Mouse (Mus musculus): Measurements from ENCODE around the gene Wdr74. TPM values are rescaled to one million over a fixed set of nuclear protein-coding genes. Genes with fewer than 3 reads are reported as not detected.
A peak's percentile ranks its signal among the peaks of the same experiment; 100 is the strongest.

Wdr74 gene
- 10 to 100 TPM; 38.0 to 71.7 (median 66.5) TPM for polyA plus RNA-seq (2017; shearing (Covaris generic))

- ATAC-seq, result peak; percentile 95
Measured at GRCm38 (mm10) chr19:8735389-8736159, at the start of gene Wdr74. TSS of gene Wdr74 (plus strand) at chr19:8735827.

DNA sequence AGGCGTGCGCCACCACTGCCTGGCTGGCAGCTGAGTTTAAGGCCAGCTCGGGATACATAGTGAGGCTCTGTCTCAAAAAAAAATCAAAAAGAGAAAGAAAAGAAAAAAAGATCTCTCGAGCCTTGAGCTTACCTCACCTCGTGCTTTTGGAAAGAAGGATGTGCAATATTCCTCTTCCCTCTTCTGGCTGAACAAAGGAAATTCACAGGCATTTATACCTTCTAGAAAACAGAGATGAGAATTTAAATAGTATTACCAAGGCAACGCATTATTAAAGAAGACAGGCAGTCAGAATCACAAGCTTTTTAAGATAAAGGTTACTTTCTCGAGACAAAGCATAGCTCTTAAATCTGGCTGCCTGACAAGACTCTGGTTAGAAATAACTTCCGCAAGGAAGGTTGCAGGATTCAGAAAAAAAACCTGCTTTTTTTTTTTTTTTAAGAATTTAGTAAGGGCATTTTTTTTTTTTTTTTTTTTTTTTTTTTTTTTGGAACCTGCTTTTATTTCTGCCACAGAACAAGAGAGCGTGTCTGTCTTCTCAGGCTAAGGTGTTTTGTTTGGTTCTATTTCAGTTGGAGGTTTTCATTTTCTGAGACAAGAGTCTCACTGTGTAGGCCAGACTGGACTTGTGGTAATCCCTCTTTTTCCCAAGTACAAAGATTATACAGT is 43.6 kb upstream of the Wdr74 start:
- no peak for ATAC-seq

DNA sequence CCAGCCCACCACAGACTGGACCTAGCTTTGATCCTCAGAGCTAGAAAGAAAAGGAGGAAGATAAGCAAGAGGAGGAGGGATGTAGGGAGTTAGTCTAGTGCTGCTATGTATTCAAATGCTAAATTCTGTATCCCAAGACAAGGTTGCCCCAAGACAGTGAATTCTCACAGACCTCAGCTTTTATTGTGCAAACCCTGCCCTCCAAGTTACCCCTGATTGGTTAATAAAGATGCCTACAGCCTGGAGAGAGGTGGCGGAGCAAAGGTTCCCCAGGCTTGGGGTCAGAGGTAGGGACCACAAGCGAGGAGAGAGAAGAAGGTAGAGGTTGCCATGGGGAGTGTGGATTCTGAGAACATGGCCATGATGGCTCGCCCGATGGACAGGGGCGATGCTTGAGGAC is 42.9 kb upstream of the Wdr74 start:
- ATAC-seq, result no peak

DNA sequence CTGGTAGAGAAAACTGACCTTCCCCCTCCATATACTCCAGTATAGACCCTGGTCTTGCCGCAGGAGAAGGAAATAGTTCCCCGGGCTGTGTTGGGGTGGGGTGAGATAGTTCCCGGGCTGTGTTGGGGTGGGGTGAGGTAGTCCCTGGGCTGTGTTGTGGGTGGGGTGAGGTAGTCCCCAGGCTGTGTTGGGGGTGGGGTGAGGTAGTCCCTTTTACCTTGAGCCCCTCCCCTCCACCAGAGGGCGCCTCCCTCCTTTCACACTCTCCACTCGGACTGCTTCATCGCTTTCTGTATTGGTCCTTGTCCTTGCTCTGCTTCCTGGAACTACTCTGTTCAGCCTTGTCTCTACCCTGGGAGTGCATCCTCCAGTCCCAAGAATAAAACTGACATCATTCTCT is 40.3 kb upstream of the Wdr74 start:
- peak; percentile 65 for ATAC-seq

DNA sequence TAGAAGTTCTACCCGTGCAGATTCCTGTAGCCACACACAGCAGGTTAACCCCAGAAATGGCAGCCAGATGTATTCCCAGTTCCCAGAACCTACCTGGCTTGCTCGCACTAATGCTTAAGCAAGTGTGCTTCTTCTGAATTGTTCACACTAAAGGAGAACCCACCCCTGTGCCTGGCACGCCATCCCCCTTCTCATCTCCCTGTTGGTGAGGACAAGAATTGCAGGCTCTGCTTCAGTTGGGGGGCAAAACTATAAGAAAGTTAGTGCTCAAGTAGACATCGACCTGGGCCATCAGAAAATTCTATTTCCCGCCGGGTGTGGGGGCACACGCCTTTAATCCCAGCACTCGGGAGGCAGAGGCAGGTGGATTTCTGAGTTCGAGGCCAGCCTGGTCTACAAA is 36.0 kb upstream of the Wdr74 start:
- ATAC-seq, result no peak

- ATAC-seq, result no peak
Measured at GRCm38 (mm10) chr19:8702458-8702857, 33.2 kb upstream of the Wdr74 start.

GRCm38 (mm10) chr19:8703571-8703970 is 32.1 kb upstream of the Wdr74 start:
- no peak for ATAC-seq

- ATAC-seq, result no peak
Measured at GRCm38 (mm10) chr19:8705026-8705708, 30.5 kb upstream of the Wdr74 start.

GRCm38 (mm10) chr19:8706132-8706667 is 29.4 kb upstream of the Wdr74 start:
- ATAC-seq, result no peak

DNA sequence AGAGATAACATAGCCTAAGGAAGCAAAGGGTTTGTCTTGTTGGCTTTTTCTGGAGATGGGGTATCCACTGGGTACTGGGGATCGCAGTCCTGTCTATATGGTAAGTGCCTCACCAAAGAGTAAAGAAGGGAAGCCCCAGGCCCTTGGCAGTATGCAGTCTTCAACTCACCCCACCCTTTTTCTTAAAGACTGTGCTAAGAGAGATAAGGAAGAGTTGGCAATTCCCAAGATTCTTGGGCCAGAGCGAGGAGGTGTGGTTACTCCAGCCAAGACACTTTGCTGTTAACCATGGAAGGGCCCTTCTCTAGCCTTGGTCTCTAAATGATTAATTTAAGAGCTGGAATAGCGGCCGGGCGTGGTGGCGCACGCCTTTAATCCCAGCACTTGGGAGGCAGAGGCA is 28.7 kb upstream of the Wdr74 start:
- no peak for ATAC-seq

- no peak for ATAC-seq
Measured at GRCm38 (mm10) chr19:8708954-8709353, 26.7 kb upstream of the Wdr74 start.

GRCm38 (mm10) chr19:8710057-8710456 is 25.6 kb upstream of the Wdr74 start:
- ATAC-seq, result no peak

DNA sequence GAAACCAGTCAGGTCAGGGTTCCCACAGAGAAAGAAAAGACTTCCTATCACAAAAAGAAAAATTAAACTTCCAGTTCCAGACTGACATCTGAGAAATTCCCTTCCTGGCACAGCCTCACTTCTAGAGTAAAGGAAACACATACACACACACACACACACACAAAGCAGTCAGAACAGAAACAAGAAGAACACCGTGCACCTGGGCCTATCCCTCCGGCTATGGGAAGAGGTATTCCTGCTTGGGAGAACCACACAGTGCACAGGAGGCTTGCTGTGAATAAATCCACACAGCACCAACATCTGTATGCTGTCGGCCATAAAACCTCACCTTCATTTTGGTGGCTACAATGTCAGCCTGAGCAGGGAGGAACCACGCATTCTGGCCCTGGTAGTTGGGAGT is 24.1 kb upstream of the Wdr74 start:
- no peak for ATAC-seq

GRCm38 (mm10) chr19:8711949-8712869 is 23.4 kb upstream of the Wdr74 start:
- ATAC-seq, result peak; percentile 69

- peak; percentile 63 for ATAC-seq
Measured at GRCm38 (mm10) chr19:8712870-8713305, 22.7 kb upstream of the Wdr74 start.

- ATAC-seq, result peak; percentile 63
Measured at GRCm38 (mm10) chr19:8713306-8713996, 22.2 kb upstream of the Wdr74 start.

GRCm38 (mm10) chr19:8713997-8714652 is 21.5 kb upstream of the Wdr74 start:
- ATAC-seq, result no peak

- no peak for ATAC-seq
Measured at GRCm38 (mm10) chr19:8714653-8715481, 20.8 kb upstream of the Wdr74 start.

DNA sequence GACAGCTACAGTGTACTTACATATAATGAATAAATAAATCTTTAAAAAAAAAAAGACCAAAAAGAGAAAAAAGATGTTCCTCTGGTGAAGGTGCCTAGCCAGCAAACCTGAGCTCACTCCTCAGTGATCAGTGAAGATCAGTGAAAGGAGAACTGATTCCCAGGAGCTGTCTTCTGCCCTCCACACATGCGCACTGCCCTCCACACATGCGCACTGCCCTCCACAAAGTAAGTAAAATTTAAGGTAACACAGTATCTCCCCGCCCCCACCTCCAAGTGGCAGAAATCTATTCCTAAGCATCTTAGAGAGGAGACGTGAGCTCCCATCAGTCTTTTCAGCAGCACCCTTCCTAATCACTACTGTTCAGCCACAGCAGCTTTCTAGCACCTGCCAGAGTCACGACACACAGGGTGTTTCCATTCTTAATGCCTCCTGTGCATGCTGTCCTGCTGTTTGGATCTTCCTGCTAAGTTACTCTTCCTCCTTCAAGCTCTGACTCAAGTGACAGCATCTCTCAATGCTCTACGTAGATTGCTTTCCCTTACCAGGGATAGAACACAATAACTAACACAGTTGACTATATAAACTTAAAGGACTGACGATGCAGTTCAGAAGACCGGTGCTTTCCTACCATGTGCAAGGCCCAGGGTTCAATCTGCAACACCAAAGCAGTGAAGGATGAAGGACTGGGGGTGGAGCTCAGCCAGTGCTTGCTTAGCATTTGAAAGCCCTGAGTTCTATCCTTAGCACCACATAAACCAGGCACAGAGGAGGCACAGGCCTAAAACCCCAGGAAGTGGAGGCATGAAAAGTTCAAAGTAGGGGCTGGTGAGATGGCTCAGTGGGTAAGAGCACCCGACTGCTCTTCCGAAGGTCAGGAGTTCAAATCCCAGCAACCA is 19.5 kb upstream of the Wdr74 start:
- ATAC-seq, result no peak
